Mouse (Mus musculus) erythroblast, embryonic 14.5 days (primary cell): ENCODE results near the gene Tmed5.

Source experiments
- GATA1 ChIP-seq: IDR thresholded peaks from 2 replicates; pipeline ENCODE4 v1.6.1; 2012; ENCODE audit warnings: low read length, inconsistent platforms, mixed read lengths
- TAL1 ChIP-seq: IDR thresholded peaks from 3 replicates; pipeline ENCODE4 v1.6.1; 2012; ENCODE audit warnings: low read length, inconsistent platforms, mixed read lengths

- TF ChIP-seq TAL1, result no peak
- no peak for TF ChIP-seq GATA1
Observed at GRCm38 (mm10) chr5:108076241-108076640, 56.2 kb downstream of the Tmed5 start.
